Mouse (Mus musculus) MEL (cell line): ENCODE results near the gene Tbc1d1.

Source experiments
- CTCF ChIP-seq, 3 experiments: IDR thresholded peaks in 2 of 3; conservative IDR thresholded peaks in 1 of 3; 2 replicates each; pipeline ENCODE4 v1.5.1; 2011 to 2012; ENCODE audit warnings: low read length in 3 of 3, low read depth in 2 of 3, mild to moderate bottlenecking in 2 of 3, improper control_type of control experiment in 1 of 3, inconsistent platforms in 1 of 3, mixed read lengths in 1 of 3, moderate library complexity in 1 of 3; ENCODE audit not compliant: control insufficient read depth in 1 of 3, insufficient read depth in 1 of 3, poor library complexity in 1 of 3, severe bottlenecking in 1 of 3
- GATA1 ChIP-seq: IDR thresholded peaks from 2 replicates; pipeline ENCODE4 v1.6.1; 2011; ENCODE audit warnings: low read depth, low read length, improper control_type of control experiment
- MEF2A ChIP-seq: IDR thresholded peaks from 2 replicates; pipeline ENCODE4 v1.6.1; 2014; ENCODE audit warnings: low read depth, mild to moderate bottlenecking, inconsistent platforms, low read length, improper control_type of control experiment; ENCODE audit not compliant: poor library complexity, insufficient replicate concordance, severe bottlenecking; ENCODE audit errors: extremely low read depth
- NRF1 ChIP-seq: IDR thresholded peaks from 2 replicates; pipeline ENCODE4 v1.6.1; 2014; ENCODE audit warnings: low read depth, mild to moderate bottlenecking, inconsistent platforms, low read length, improper control_type of control experiment, moderate library complexity; ENCODE audit not compliant: poor library complexity, insufficient read depth, severe bottlenecking
- POLR2A ChIP-seq, 2 experiments: IDR thresholded peaks; 2 replicates each; pipeline ENCODE4 v1.6.1; 2011 to 2012; ENCODE audit warnings: low read length in 2 of 2, mild to moderate bottlenecking in 2 of 2, control low read depth in 1 of 2, improper control_type of control experiment in 1 of 2, low read depth in 1 of 2, moderate library complexity in 1 of 2; ENCODE audit not compliant: control insufficient read depth in 1 of 2, insufficient read depth in 1 of 2, poor library complexity in 1 of 2

- TF ChIP-seq NRF1 (no peak), CTCF (IDR thresholded peaks at IDR 0.05 in 2 of 3, conservative IDR thresholded peaks at IDR 0.05 in 1 of 3; ENCODE audit: control insufficient read depth in 1 of 3, insufficient read depth in 1 of 3, low read depth in 2 of 3, low read length in 3 of 3, poor library complexity in 1 of 3, severe bottlenecking in 1 of 3) (no peak), POLR2A (IDR thresholded peaks at IDR 0.05; ENCODE audit: control insufficient read depth in 1 of 2, insufficient read depth in 1 of 2, low read depth in 1 of 2, low read length in 2 of 2, poor library complexity in 1 of 2) (no peak), MEF2A (no peak), GATA1 (no peak)
These were observed 98.2 kb downstream of the Tbc1d1 start for GRCm38 (mm10) chr5:64254278-64254677.
